Mouse (Mus musculus) CH12.LX (cell line): ENCODE results near the gene Dnajc8.
"Not testable (repeated sequence)": the region's sequence is repeated elsewhere in the genome, so short reads cannot be mapped to it uniquely, and the experiment has no call there.

ENCODE experiments used
- CHD2 ChIP-seq: IDR thresholded peaks from 2 replicates; pipeline ENCODE4 v1.6.1; 2011; ENCODE audit warnings: low read length, improper control_type of control experiment
- CTCF ChIP-seq, 2 experiments: IDR thresholded peaks in 1 of 2; conservative IDR thresholded peaks in 1 of 2; 2 replicates each; pipeline ENCODE4 v1.5.1; 2011 to 2012; ENCODE audit warnings: low read depth in 2 of 2, low read length in 2 of 2, improper control_type of control experiment in 1 of 2, inconsistent platforms in 1 of 2, mild to moderate bottlenecking in 1 of 2, moderate library complexity in 1 of 2
- EP300 ChIP-seq: IDR thresholded peaks from 2 replicates; pipeline ENCODE4 v1.6.1; 2011; ENCODE audit warnings: low read length, improper control_type of control experiment
- JUND ChIP-seq: conservative IDR thresholded peaks from 2 replicates; pipeline ENCODE4 v1.6.1; 2011; ENCODE audit warnings: low read depth, low read length, improper control_type of control experiment
- MAFK ChIP-seq: IDR thresholded peaks from 2 replicates; pipeline ENCODE4 v1.6.1; 2011; ENCODE audit warnings: low read length, improper control_type of control experiment; ENCODE audit not compliant: insufficient replicate concordance
- MAX ChIP-seq: IDR thresholded peaks from 2 replicates; pipeline ENCODE4 v1.6.1; 2011; ENCODE audit warnings: low read length, improper control_type of control experiment
- MEF2A ChIP-seq: IDR thresholded peaks from 2 replicates; pipeline ENCODE4 v1.6.1; 2014; ENCODE audit warnings: low read depth, mild to moderate bottlenecking, inconsistent platforms, low read length, improper control_type of control experiment, borderline replicate concordance
- NELFE ChIP-seq: IDR thresholded peaks from 2 replicates; pipeline ENCODE4 v1.6.1; 2011; ENCODE audit warnings: low read depth, low read length, improper control_type of control experiment
- PAX5 ChIP-seq: IDR thresholded peaks from 2 replicates; pipeline ENCODE4 v1.6.1; 2012; ENCODE audit warnings: low read length, inconsistent platforms, mixed read lengths
- POLR2A ChIP-seq: IDR thresholded peaks from 2 replicates; pipeline ENCODE4 v1.6.1; 2011; ENCODE audit warnings: low read depth, mild to moderate bottlenecking, improper control_type of control experiment, low read length
- RAD21 ChIP-seq: IDR thresholded peaks from 2 replicates; pipeline ENCODE4 v1.6.1; 2011; ENCODE audit warnings: low read depth, mild to moderate bottlenecking, low read length, improper control_type of control experiment, moderate library complexity
- USF1 ChIP-seq: IDR thresholded peaks from 2 replicates; pipeline ENCODE4 v1.6.1; 2014; ENCODE audit warnings: low read depth, mild to moderate bottlenecking, inconsistent platforms, low read length, improper control_type of control experiment
- ZNF384 ChIP-seq: IDR thresholded peaks from 2 replicates; pipeline ENCODE4 v1.6.1; 2012; ENCODE audit warnings: low read depth, low read length, improper control_type of control experiment, inconsistent platforms

DNA sequence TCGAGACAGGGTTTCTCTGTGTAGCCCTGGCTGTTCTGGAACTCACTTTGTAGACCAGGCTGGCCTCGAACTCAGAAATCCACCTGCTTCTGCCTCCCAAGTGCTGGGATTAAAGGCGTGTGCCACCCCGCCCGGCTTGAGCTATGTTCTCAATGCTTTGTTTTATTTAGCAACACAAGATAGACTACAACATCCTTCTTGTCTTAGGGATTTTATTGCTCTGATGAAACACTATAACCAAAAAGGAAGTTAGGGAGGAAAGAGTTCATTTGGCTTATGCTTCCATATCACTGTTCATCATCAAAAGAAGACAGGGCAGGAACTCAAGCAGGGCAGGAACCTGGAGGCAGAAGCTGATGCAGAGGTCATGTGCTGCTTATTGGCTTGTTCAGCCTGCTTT lies 65.9 kb downstream of the Dnajc8 start:
- TF ChIP-seq MEF2A; PAX5; CTCF (conservative IDR thresholded peaks at IDR 0.05 in 1 of 2, IDR thresholded peaks at IDR 0.05 in 1 of 2; ENCODE audit: low read depth in 2 of 2, low read length in 2 of 2); CHD2; JUND; POLR2A; MAFK; EP300; RAD21; MAX; ZNF384; NELFE; USF1: not testable (repeated sequence)
